Mouse (Mus musculus): ENCODE measurements around the gene Cd180. TPM values are rescaled to one million over a fixed set of nuclear protein-coding genes. Genes with fewer than 3 reads are reported as not detected.

Cd180 gene
- polyA plus RNA-seq, 2 experiments, result 1.4 to 1.6 TPM

GRCm38 (mm10) chr13:102664843-102665587 lies 28.3 kb upstream of the Cd180 start:
- peaks cover 2% of the 10 kb centered on the region; the same call in 1 of the 2 replicates for H3K27me3 ChIP-seq (ENCODE audit: control insufficient read depth, insufficient read depth, low read length)
- H3K4me2 ChIP-seq (ENCODE audit: low read depth), result peak overlapping the region; percentile 44
- TF ChIP-seq CTCF (IDR thresholded peaks at IDR 0.05; ENCODE audit: low read depth) (peak; percentile 63), EP300 (IDR thresholded peaks at IDR 0.05; ENCODE audit: low read depth) (no peak)
- ATAC-seq (ENCODE audit: insufficient read depth), result peak; percentile 58; the same call in 1 of the 2 replicates
- H3K27ac ChIP-seq, result no peak overlapping the region
- DNase-seq (ENCODE audit: low read depth in 3 of 3, low spot score in 3 of 3), result peak; percentile 37 to 47 (median 40)
- H3K9me3 ChIP-seq (ENCODE audit: control insufficient read depth, low read length), result no peaks in the 10 kb centered on the region
- H3K4me1 ChIP-seq (replicated peaks; ENCODE audit: control insufficient read depth in 2 of 2, insufficient read depth in 2 of 2, low read length in 1 of 2), result peaks cover 0 to 13% of the 10 kb centered on the region in 2 experiments; a peak in 2 of 4 replicates
- H3K9ac ChIP-seq (replicated peaks), result no peak overlapping the region
- no peaks in the 10 kb centered on the region for H3K36me3 ChIP-seq (replicated peaks; ENCODE audit: control insufficient read depth, insufficient read depth, low read depth)
- H3K4me3 ChIP-seq (ENCODE audit: insufficient read depth in 1 of 2, low read depth in 2 of 2, low read length in 2 of 2), result peak overlapping the region in 1 of 2 experiments; percentile 14; a peak in 1 of 4 replicates
- 10% methylated on average over 12 of the region's 12 CpGs for WGBS (ENCODE audit: insufficient replicate concordance)

DNA sequence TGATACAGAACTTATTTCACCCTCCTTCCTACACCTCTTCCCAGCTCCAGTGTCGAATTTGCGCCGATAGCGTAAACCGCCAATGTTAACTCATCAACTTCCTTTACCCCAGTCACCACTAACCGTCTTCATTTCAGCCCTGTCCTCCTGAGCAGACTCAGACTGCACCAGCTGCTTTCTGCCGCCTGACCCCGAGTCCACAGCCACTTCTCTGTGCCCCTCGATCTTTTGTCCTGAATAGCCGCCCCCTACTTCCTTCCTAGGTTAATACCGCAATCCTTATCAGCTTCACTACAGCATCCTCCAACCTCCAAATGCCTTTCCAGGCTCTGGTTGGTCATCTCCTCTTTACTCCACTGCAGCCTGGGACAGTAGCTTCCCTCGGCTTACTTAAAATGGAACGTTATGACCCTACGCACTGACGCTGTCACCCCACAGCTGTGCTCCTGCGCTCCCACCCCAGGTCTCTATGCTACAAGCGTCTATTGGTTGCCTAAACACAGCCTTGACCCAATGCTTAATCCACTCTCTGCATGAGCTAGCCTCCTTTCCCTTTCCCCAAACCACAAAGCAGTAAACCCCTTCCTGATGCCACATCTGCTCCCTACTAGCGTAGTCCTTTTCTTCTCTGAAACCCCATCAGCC lies 27.6 kb upstream of the Cd180 start:
- H3K36me3 ChIP-seq (replicated peaks; ENCODE audit: control insufficient read depth, insufficient read depth, low read depth), result no peaks in the 10 kb centered on the region
- peak overlapping the region in 1 of 2 experiments; percentile 14; a peak in 1 of 4 replicates for H3K4me3 ChIP-seq (ENCODE audit: insufficient read depth in 1 of 2, low read depth in 2 of 2, low read length in 2 of 2)
- WGBS (ENCODE audit: insufficient replicate concordance), result 5% methylated on average over 18 of the region's 18 CpGs
- no peak overlapping the region for H3K27ac ChIP-seq
- H3K9ac ChIP-seq (replicated peaks), result no peak overlapping the region
- no peak for TF ChIP-seq EP300 (IDR thresholded peaks at IDR 0.05; ENCODE audit: low read depth)
- no peak for TF ChIP-seq CTCF (IDR thresholded peaks at IDR 0.05; ENCODE audit: low read depth)
- DNase-seq (ENCODE audit: low read depth in 3 of 3, low spot score in 3 of 3) (peak in 2 of 3 experiments; percentile 9 to 20), ATAC-seq (ENCODE audit: insufficient read depth) (peak; percentile 65)
- peaks cover 2% of the 10 kb centered on the region; the same call in 1 of the 2 replicates for H3K27me3 ChIP-seq (ENCODE audit: control insufficient read depth, insufficient read depth, low read length)
- H3K9me3 ChIP-seq (ENCODE audit: control insufficient read depth, low read length), result no peaks in the 10 kb centered on the region
- H3K4me1 ChIP-seq (replicated peaks; ENCODE audit: control insufficient read depth in 2 of 2, insufficient read depth in 2 of 2, low read length in 1 of 2), result peaks cover 0 to 13% of the 10 kb centered on the region in 2 experiments; a peak in 2 of 4 replicates
- peak overlapping the region; percentile 44 for H3K4me2 ChIP-seq (ENCODE audit: low read depth)

- TF ChIP-seq EP300 (IDR thresholded peaks at IDR 0.05; ENCODE audit: low read depth), result no peak
- no peak for TF ChIP-seq CTCF (IDR thresholded peaks at IDR 0.05; ENCODE audit: low read depth)
- WGBS (ENCODE audit: insufficient replicate concordance), result 10% methylated on average over 12 of the region's 12 CpGs
- no peak for ATAC-seq (ENCODE audit: insufficient read depth)
- Histone ChIP-seq H3K36me3 (replicated peaks; ENCODE audit: control insufficient read depth, insufficient read depth, low read depth) (no peaks in the 10 kb centered on the region), H3K4me2 (ENCODE audit: low read depth) (peak overlapping the region; percentile 44; the same call in 1 of the 2 replicates), H3K9me3 (ENCODE audit: control insufficient read depth, low read length) (no peaks in the 10 kb centered on the region), H3K4me1 (replicated peaks; ENCODE audit: control insufficient read depth in 2 of 2, insufficient read depth in 2 of 2, low read length in 1 of 2) (peaks cover 0 to 13% of the 10 kb centered on the region in 2 experiments; a peak in 2 of 4 replicates), H3K27me3 (ENCODE audit: control insufficient read depth, insufficient read depth, low read length) (peaks cover 2% of the 10 kb centered on the region; the same call in 1 of the 2 replicates), H3K4me3 (ENCODE audit: insufficient read depth in 1 of 2, low read depth in 2 of 2, low read length in 2 of 2) (no peak overlapping the region), H3K9ac (replicated peaks) (no peak overlapping the region), H3K27ac (no peak overlapping the region)
- DNase-seq (ENCODE audit: low read depth in 3 of 3, low spot score in 3 of 3), result no peak
Observed at GRCm38 (mm10) chr13:102666233-102666614, 27.1 kb upstream of the Cd180 start.

DNA sequence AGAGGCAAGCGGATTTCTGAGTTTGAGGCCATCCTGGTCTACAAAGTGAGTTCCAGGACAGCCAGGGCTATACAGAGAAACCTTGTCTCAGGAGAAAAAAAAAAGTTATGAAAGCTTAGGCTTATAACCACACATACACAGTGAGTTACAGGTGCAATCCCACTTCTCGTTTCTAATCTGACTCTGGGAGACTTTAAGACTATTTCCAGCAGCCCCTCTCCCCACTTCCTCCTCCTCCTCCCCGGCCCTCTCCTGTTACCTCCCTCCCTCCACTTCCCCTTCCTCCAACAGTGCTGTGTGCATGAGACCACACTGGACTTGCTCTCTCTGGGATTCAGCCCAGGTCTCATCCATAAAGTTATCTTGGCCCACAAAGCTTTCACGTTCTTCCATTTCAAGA lies 26.6 kb upstream of the Cd180 start:
- Histone ChIP-seq H3K36me3 (replicated peaks; ENCODE audit: control insufficient read depth, insufficient read depth, low read depth) (no peaks in the 10 kb centered on the region), H3K27ac (no peak overlapping the region), H3K4me1 (replicated peaks; ENCODE audit: control insufficient read depth in 2 of 2, insufficient read depth in 2 of 2, low read length in 1 of 2) (peaks cover 0 to 13% of the 10 kb centered on the region in 2 experiments; a peak in 2 of 4 replicates), H3K9me3 (ENCODE audit: control insufficient read depth, low read length) (no peaks in the 10 kb centered on the region), H3K4me2 (ENCODE audit: low read depth) (no peak overlapping the region), H3K4me3 (ENCODE audit: insufficient read depth in 1 of 2, low read depth in 2 of 2, low read length in 2 of 2) (no peak overlapping the region), H3K9ac (replicated peaks) (no peak overlapping the region), H3K27me3 (ENCODE audit: control insufficient read depth, insufficient read depth, low read length) (peaks cover 2% of the 10 kb centered on the region; the same call in 1 of the 2 replicates)
- ATAC-seq (ENCODE audit: insufficient read depth) (no peak), DNase-seq (ENCODE audit: low read depth in 3 of 3, low spot score in 3 of 3) (no peak)
- TF ChIP-seq CTCF (IDR thresholded peaks at IDR 0.05; ENCODE audit: low read depth), result no peak
- 16% methylated on average over 4 of the region's 4 CpGs for WGBS (ENCODE audit: insufficient replicate concordance)

- H3K27ac ChIP-seq, result no peak overlapping the region
- H3K9me3 ChIP-seq (ENCODE audit: control insufficient read depth, low read length), result no peaks in the 10 kb centered on the region
- no peaks in the 10 kb centered on the region for H3K36me3 ChIP-seq (replicated peaks; ENCODE audit: control insufficient read depth, insufficient read depth, low read depth)
- DNase-seq (ENCODE audit: low read depth in 3 of 3, low spot score in 3 of 3) (no peak), ATAC-seq (ENCODE audit: insufficient read depth) (no peak)
- peaks cover 2% of the 10 kb centered on the region; the same call in 1 of the 2 replicates for H3K27me3 ChIP-seq (ENCODE audit: control insufficient read depth, insufficient read depth, low read length)
- H3K4me1 ChIP-seq (replicated peaks; ENCODE audit: control insufficient read depth in 2 of 2, insufficient read depth in 2 of 2, low read length in 1 of 2), result peaks cover 0 to 13% of the 10 kb centered on the region in 2 experiments; a peak in 2 of 4 replicates
- 65% methylated on average over 4 of the region's 4 CpGs for WGBS (ENCODE audit: insufficient replicate concordance)
- TF ChIP-seq CTCF (IDR thresholded peaks at IDR 0.05; ENCODE audit: low read depth) (no peak), EP300 (IDR thresholded peaks at IDR 0.05; ENCODE audit: low read depth) (no peak)
- no peak overlapping the region for H3K4me3 ChIP-seq (ENCODE audit: insufficient read depth in 1 of 2, low read depth in 2 of 2, low read length in 2 of 2)
- no peak overlapping the region for H3K9ac ChIP-seq (replicated peaks)
- no peak overlapping the region for H3K4me2 ChIP-seq (ENCODE audit: low read depth)
Observed at GRCm38 (mm10) chr13:102667401-102667800, 26.0 kb upstream of the Cd180 start.

Measured in liver, embryonic 14.5 days (tissue).